Mouse (Mus musculus): ENCODE measurements around the gene Casp7. TPM values are rescaled to one million over a fixed set of nuclear protein-coding genes. Genes with fewer than 3 reads are reported as not detected.
"Not testable (repeated sequence)": the region's sequence is repeated elsewhere in the genome, so short reads cannot be mapped to it uniquely, and the experiment has no call there.

The Casp7 gene
- 23.9 and 26.4 TPM in 2 replicates for polyA plus RNA-seq (2014; fragmentation: Nextera tagmentation; extraction: Ambion mirVana)

DNA sequence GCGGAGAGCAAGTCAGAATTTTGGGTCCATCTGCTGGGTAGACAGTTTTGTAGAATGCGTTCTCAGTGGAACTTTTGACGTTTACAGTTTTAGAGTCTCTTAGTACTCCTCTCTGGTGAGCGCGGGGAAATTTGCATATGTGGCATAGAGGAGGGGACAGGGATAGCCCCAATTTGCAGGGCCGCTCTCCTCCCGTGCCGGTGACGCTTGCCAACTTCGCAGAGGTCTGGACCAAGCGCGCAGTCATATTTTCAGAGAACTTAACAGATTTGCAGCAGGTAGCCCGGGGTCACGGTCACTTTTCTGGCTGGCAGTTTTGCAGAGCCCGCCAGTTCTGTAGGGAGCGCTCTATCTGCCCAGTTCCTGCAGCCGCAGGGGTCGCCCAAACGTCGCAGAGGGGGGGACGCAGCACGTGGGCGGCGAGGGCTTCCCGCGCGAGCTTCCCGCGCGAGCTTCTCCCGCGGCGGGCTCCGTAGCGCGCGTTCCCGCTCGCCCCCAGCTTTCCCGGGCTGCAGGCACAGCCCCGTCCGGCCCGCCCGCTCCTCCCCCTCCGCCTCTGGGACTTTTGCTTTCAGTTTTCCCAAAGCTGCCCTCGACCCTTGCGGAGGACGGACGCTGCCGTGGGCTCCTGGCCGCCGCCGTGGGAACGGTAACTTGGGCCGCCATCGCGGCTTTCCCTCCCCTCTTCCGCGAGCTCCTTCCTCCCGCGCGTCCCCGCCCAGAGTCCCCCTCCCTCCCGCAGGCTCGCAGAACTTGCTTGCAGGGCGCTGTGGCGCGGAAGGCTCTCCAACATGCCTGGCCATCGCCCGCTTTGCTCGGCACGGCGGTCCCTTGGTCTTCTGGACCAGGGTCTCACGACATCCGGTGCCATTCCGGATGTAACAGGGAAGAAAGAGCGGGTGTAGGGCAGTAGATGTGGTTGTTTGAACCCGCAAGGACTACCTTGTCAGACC lies at the start of gene Casp7:
TSS of gene Casp7 (plus strand) at position 461 of the 953 bp plus-strand sequence.
- 1% methylated on average over 77 of the region's 78 CpGs for WGBS
- DNase-seq (ENCODE audit: low spot score) (peak; percentile 80), ATAC-seq (replicated peaks; ENCODE audit: low FRiP score) (peak; percentile 59)

GRCm38 (mm10) chr19:56349295-56349694 lies 47.6 kb upstream of the Casp7 start:
- no peaks in the 10 kb centered on the region for H3K4me1 ChIP-seq (replicated peaks; ENCODE audit: control insufficient read depth, insufficient read depth, low read length)
- no peak overlapping the region for H3K27ac ChIP-seq (ENCODE audit: low read depth, low read length)
- DNase-seq (ENCODE audit: low spot score) (no peak), ATAC-seq (replicated peaks; ENCODE audit: low FRiP score) (no peak)
- 31% methylated on average over 6 of the region's 6 CpGs for WGBS
- no peak overlapping the region for H3K9ac ChIP-seq (ENCODE audit: low read depth, low read length)
- 0 out of 2 replicates have a peak, but pooled peaks cover 2% of the 10 kb centered on the region for H3K9me3 ChIP-seq (ENCODE audit: control insufficient read depth, low read length)
- H3K27me3 ChIP-seq (replicated peaks; ENCODE audit: control insufficient read depth, insufficient read depth, low read length): no peaks in the 10 kb centered on the region; the same call in 1 of the 2 replicates
- H3K4me2 ChIP-seq: no peak overlapping the region
- no peaks in the 10 kb centered on the region for H3K36me3 ChIP-seq (ENCODE audit: control insufficient read depth, insufficient read depth, low read length)
- H3K4me3 ChIP-seq (ENCODE audit: low read depth, low read length): no peak overlapping the region

More for the DNA sequence above, at the start of gene Casp7:
- H3K4me2 ChIP-seq: peak within 1 kb of the TSS; percentile 91
- peak within 1 kb of the TSS; percentile 80 for H3K9ac ChIP-seq (ENCODE audit: low read depth, low read length)
- 0 out of 2 replicates have a peak, but pooled peaks cover 2% of the 10 kb centered on the region for H3K36me3 ChIP-seq (ENCODE audit: control insufficient read depth, insufficient read depth, low read length)
- H3K4me1 ChIP-seq (replicated peaks; ENCODE audit: control insufficient read depth, insufficient read depth, low read length): peaks cover 53% of the 10 kb centered on the region
- H3K27ac ChIP-seq (ENCODE audit: low read depth, low read length): peak within 1 kb of the TSS; percentile 66
- no peaks in the 10 kb centered on the region for H3K9me3 ChIP-seq (ENCODE audit: control insufficient read depth, low read length)
- no peaks in the 10 kb centered on the region; the same call in 1 of the 2 replicates for H3K27me3 ChIP-seq (replicated peaks; ENCODE audit: control insufficient read depth, insufficient read depth, low read length)
- peak within 1 kb of the TSS; percentile 63 for H3K4me3 ChIP-seq (ENCODE audit: low read depth, low read length)

DNA sequence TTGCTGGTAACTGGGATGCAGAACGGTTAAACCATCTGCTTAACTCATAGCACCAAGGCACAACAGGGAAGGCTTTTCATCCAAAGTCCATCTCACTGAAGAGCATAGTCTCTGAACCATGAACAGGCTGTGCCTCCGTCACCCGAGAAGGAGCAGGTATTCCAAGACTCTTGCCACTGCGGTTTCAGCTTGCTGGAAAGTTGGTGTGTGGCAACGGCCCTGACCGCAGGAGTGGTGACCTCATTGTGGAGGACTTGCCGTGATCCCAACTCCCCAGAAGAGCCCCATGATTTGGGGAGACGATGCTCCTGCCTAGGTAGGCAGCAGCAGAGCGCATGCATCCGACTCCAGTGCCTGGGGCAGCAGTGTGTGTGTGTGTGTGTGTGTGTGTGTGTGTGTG lies 43.2 kb upstream of the Casp7 start:
- Histone ChIP-seq H3K4me2 (no peak overlapping the region), H3K36me3 (ENCODE audit: control insufficient read depth, insufficient read depth, low read length) (no peaks in the 10 kb centered on the region), H3K4me3 (ENCODE audit: low read depth, low read length) (no peak overlapping the region), H3K27me3 (replicated peaks; ENCODE audit: control insufficient read depth, insufficient read depth, low read length) (no peaks in the 10 kb centered on the region), H3K4me1 (replicated peaks; ENCODE audit: control insufficient read depth, insufficient read depth, low read length) (no peaks in the 10 kb centered on the region), H3K9me3 (ENCODE audit: control insufficient read depth, low read length) (0 out of 2 replicates have a peak, but pooled peaks cover 2% of the 10 kb centered on the region), H3K27ac (ENCODE audit: low read depth, low read length) (no peak overlapping the region), H3K9ac (ENCODE audit: low read depth, low read length) (no peak overlapping the region)
- DNase-seq (ENCODE audit: low spot score): no peak
- WGBS: 84% methylated on average over 10 of the region's 10 CpGs
- ATAC-seq (replicated peaks; ENCODE audit: low FRiP score): no peak

- Histone ChIP-seq H3K4me2 (no peak overlapping the region), H3K9ac (ENCODE audit: low read depth, low read length) (no peak overlapping the region), H3K4me1 (replicated peaks; ENCODE audit: control insufficient read depth, insufficient read depth, low read length) (no peaks in the 10 kb centered on the region), H3K27me3 (replicated peaks; ENCODE audit: control insufficient read depth, insufficient read depth, low read length) (no peaks in the 10 kb centered on the region), H3K36me3 (ENCODE audit: control insufficient read depth, insufficient read depth, low read length) (no peaks in the 10 kb centered on the region), H3K27ac (ENCODE audit: low read depth, low read length) (no peak overlapping the region), H3K9me3 (ENCODE audit: control insufficient read depth, low read length) (0 out of 2 replicates have a peak, but pooled peaks cover 2% of the 10 kb centered on the region), H3K4me3 (ENCODE audit: low read depth, low read length) (no peak overlapping the region)
- DNase-seq (ENCODE audit: low spot score) (no peak), ATAC-seq (replicated peaks; ENCODE audit: low FRiP score) (no peak)
- WGBS: 77% methylated on average over 12 of the region's 12 CpGs
Observed at GRCm38 (mm10) chr19:56355201-56355600, 41.7 kb upstream of the Casp7 start.

DNA sequence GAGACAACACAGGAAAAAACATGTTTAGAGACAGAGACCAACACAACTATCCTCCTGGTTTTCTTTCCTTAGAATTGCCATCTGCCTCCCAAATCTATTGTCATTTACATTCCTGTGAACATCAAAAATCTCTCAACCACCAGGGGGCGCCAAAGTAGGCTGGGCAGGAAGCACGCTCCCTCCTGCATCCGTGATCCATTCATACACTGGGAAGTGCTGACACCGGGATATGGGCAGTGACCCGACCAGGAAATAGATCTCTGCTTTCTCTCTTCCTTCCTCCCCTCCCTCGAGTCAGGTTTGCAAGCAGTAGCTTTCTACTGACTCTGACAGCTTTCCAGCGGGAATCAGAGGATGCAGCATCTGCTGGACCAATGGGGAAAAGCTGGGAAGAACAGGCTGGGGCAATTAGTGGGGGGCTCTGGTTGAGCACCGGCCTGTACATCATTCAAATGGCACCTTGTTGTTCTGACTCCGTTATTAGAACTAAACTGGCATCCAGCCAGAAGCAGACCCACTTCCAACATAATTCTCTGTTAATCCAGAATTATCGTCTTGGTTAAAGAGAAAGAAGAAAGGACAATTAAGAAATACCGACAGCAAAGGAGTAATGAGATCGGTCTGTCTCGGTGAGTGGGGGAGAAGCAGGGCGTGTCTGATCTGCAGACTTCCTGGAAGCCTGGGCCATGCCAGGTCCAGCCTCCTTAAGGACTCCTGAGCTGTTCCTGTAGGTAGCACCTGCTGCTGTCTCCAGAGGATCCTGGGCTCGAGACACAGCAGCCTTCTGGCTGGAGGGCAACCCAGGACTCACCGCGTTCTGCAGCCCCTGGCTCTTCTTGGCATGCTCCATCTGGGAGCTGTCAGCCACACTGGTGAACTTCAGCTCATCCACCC lies 40.2 kb upstream of the Casp7 start:
- Histone ChIP-seq H3K4me2 (no peak overlapping the region), H3K27ac (ENCODE audit: low read depth, low read length) (no peak overlapping the region), H3K4me3 (ENCODE audit: low read depth, low read length) (no peak overlapping the region), H3K9me3 (ENCODE audit: control insufficient read depth, low read length) (0 out of 2 replicates have a peak, but pooled peaks cover 2% of the 10 kb centered on the region), H3K9ac (ENCODE audit: low read depth, low read length) (no peak overlapping the region), H3K4me1 (replicated peaks; ENCODE audit: control insufficient read depth, insufficient read depth, low read length) (no peaks in the 10 kb centered on the region), H3K36me3 (ENCODE audit: control insufficient read depth, insufficient read depth, low read length) (no peaks in the 10 kb centered on the region), H3K27me3 (replicated peaks; ENCODE audit: control insufficient read depth, insufficient read depth, low read length) (no peaks in the 10 kb centered on the region)
- 33% methylated on average over 17 of the region's 17 CpGs for WGBS
- DNase-seq (ENCODE audit: low spot score): peak; percentile 73
- ATAC-seq (replicated peaks; ENCODE audit: low FRiP score): no peak

DNA sequence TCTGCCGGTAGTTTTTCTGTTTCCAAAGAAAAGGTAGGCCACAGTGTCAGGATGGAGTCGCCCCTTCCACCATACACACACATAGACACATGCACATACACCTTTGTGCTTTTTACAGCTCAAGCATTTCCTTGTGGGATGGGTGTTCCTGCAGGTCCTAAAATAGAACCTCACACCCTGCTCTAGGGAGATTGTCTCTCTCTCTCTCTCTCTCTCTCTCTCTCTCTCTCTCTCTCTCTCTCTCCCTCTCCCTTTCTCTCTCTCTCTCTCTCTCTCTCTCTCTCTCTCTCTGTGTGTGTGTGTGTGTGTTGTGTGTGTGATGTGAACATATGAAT lies 39.6 kb upstream of the Casp7 start:
- H3K4me2 ChIP-seq; H3K4me1 ChIP-seq (replicated peaks; ENCODE audit: control insufficient read depth, insufficient read depth, low read length); ATAC-seq (replicated peaks; ENCODE audit: low FRiP score); DNase-seq (ENCODE audit: low spot score); H3K36me3 ChIP-seq (ENCODE audit: control insufficient read depth, insufficient read depth, low read length); H3K9me3 ChIP-seq (ENCODE audit: control insufficient read depth, low read length); H3K27me3 ChIP-seq (replicated peaks; ENCODE audit: control insufficient read depth, insufficient read depth, low read length); H3K9ac ChIP-seq (ENCODE audit: low read depth, low read length); H3K4me3 ChIP-seq (ENCODE audit: low read depth, low read length); H3K27ac ChIP-seq (ENCODE audit: low read depth, low read length): not testable (repeated sequence)
- WGBS: 64% methylated on average over 2 of the region's 2 CpGs

DNA sequence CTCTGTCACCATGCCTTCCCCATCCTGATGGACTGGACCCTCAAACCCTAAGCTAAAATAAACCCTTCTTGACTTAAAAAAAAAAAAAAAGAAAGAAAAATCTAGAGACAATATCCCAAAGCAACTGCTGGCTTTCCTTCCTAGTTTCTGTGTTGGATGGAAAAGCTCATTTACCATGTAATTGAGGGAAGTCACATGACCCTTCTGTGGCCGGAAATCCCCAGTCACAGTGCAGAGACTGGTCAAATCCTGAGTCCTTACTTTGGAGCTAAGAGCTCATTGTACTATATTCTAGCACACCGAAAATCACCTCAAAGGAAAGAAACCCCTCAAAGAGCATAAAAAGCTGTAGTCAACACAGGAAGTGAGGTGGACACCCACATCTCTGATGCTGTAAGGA lies 38.0 kb upstream of the Casp7 start:
- DNase-seq (ENCODE audit: low spot score): no peak
- no peak overlapping the region for H3K4me3 ChIP-seq (ENCODE audit: low read depth, low read length)
- WGBS: 64% methylated on average over 2 of the region's 2 CpGs
- no peak overlapping the region for H3K27ac ChIP-seq (ENCODE audit: low read depth, low read length)
- H3K4me1 ChIP-seq (replicated peaks; ENCODE audit: control insufficient read depth, insufficient read depth, low read length): no peaks in the 10 kb centered on the region
- H3K4me2 ChIP-seq: no peak overlapping the region
- no peak overlapping the region for H3K9ac ChIP-seq (ENCODE audit: low read depth, low read length)
- no peaks in the 10 kb centered on the region for H3K36me3 ChIP-seq (ENCODE audit: control insufficient read depth, insufficient read depth, low read length)
- H3K9me3 ChIP-seq (ENCODE audit: control insufficient read depth, low read length): no peaks in the 10 kb centered on the region
- H3K27me3 ChIP-seq (replicated peaks; ENCODE audit: control insufficient read depth, insufficient read depth, low read length): no peaks in the 10 kb centered on the region
- no peak for ATAC-seq (replicated peaks; ENCODE audit: low FRiP score)

DNA sequence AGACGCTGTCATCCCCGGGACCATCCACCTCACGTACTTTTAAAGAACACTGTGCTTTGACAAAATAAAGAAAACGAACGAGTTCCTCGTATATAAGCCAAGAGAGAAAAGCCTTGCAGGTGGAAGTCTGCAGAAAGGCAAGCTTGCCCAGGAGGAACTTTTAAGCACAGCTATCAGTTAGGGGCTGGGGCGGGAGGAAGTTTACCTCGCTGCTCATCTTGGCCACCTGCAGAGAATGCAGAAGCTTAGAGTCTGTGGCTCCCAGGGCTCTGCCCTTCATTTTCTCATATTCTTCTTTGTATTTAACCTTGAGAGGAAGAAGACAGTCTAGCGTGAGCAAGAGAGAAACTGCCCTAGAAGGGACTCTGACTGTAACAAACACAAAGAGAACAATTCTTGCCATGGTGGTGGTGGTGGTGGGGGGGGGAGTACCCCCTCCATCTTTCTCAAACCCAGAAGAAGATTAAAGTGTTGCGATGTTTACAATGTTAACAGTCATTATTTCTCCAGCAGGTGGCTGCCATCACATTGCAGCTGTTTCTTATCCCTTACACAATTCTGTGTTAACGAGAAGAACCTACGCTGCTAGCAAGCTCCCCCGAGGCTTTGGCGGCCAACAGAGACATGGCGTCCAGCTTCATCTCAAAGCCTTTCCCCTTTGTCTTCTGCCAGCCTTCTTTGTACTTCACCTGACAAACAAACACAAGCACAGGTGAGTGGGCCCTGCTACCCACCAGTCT lies 33.0 kb upstream of the Casp7 start:
- H3K4me1 ChIP-seq (replicated peaks; ENCODE audit: control insufficient read depth, insufficient read depth, low read length): no peaks in the 10 kb centered on the region
- DNase-seq (ENCODE audit: low spot score): no peak
- no peak overlapping the region for H3K9ac ChIP-seq (ENCODE audit: low read depth, low read length)
- H3K9me3 ChIP-seq (ENCODE audit: control insufficient read depth, low read length): no peaks in the 10 kb centered on the region
- H3K4me3 ChIP-seq (ENCODE audit: low read depth, low read length): no peak overlapping the region
- no peaks in the 10 kb centered on the region for H3K27me3 ChIP-seq (replicated peaks; ENCODE audit: control insufficient read depth, insufficient read depth, low read length)
- H3K4me2 ChIP-seq: no peak overlapping the region
- no peak overlapping the region for H3K27ac ChIP-seq (ENCODE audit: low read depth, low read length)
- H3K36me3 ChIP-seq (ENCODE audit: control insufficient read depth, insufficient read depth, low read length): no peaks in the 10 kb centered on the region
- 65% methylated on average over 15 of the region's 15 CpGs for WGBS
- ATAC-seq (replicated peaks; ENCODE audit: low FRiP score): no peak
